Mouse (Mus musculus): Measurements from ENCODE around the gene Kpna4. TPM values are rescaled to one million over a fixed set of nuclear protein-coding genes. Genes with fewer than 3 reads are reported as not detected.
"Not testable (repeated sequence)": the region's sequence is repeated elsewhere in the genome, so short reads cannot be mapped to it uniquely, and the experiment has no call there.

Kpna4 gene
- polyA plus RNA-seq, 1 experiment from 2014 or later = 27.8 TPM

DNA sequence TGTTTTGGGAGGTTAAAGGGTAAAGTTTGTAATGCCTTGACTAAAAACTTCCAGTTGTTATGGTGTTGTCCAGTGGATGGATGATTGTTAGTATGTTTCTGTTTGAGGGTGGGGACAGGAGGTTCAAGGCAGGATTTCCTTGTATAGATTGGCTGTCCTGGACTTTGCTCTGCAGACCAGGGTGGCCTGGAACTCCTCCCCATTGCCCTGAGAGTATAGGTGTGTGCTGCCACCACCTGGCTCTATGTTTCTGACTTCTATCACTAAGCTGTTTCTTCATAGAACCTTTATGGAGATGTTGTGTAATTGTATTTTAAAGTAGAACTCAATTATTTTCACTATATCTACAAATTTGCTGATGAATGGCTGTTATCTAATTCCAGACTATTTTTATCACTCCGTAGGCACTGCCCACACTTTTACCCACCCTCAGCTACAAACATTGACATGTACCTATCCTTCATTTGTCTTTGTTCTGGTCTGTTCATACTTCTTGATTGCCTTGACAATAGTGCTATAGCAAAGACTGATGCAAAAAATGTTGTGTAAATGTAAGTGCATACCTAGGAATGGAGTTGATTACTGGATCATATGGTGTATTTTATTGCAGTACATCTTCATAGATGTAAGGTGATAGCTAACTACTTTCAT lies 100.7 kb downstream of the Kpna4 start:
- Histone ChIP-seq H3K4me3 (ENCODE audit: low read length) (no peak overlapping the region), H3K9me3 (ENCODE audit: low read length) (no peaks in the 10 kb centered on the region), H3K27ac (ENCODE audit: low read length) (no peak overlapping the region), H3K4me2 (replicated peaks; ENCODE audit: low read depth, low read length) (no peak overlapping the region), H3K36me3 (ENCODE audit: insufficient read depth, low read length) (peaks cover 48% of the 10 kb centered on the region), H3K9ac (replicated peaks; ENCODE audit: low read length) (no peak overlapping the region), H3K27me3 (ENCODE audit: insufficient read depth, low read length) (no peaks in the 10 kb centered on the region), H3K4me1 (ENCODE audit: insufficient read depth, low read length) (no peaks in the 10 kb centered on the region)
- 100% methylated on average over 1 of the region's 1 CpGs for WGBS
- ATAC-seq (ENCODE audit: low FRiP score, low TSS enrichment) = no peak

DNA sequence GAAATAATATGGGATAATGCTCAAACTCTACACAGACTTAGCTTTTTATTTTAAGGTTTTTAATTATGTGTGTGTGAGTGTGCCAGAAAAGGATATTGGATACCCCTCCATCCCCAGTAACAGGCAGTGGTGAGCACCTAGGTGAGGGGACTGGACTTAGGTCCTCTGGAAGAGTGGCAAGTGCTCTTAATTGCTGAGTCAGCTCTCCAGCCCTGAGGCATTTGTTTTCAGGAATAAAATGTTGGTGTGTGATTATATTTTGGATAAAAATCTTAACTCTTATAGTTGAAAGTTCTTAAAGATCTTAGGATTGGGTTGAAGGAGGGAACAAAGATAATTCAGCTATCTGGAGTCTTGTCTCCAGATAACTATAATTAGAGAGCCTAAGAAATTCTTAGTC lies 106.1 kb downstream of the Kpna4 start:
- Histone ChIP-seq H3K36me3 (ENCODE audit: insufficient read depth, low read length) (peaks cover 39% of the 10 kb centered on the region), H3K9ac (replicated peaks; ENCODE audit: low read length) (no peak overlapping the region), H3K4me2 (replicated peaks; ENCODE audit: low read depth, low read length) (no peak overlapping the region), H3K4me1 (ENCODE audit: insufficient read depth, low read length) (no peaks in the 10 kb centered on the region), H3K4me3 (ENCODE audit: low read length) (no peak overlapping the region), H3K27me3 (ENCODE audit: insufficient read depth, low read length) (no peaks in the 10 kb centered on the region), H3K27ac (ENCODE audit: low read length) (no peak overlapping the region), H3K9me3 (ENCODE audit: low read length) (no peaks in the 10 kb centered on the region)
- ATAC-seq (ENCODE audit: low FRiP score, low TSS enrichment) = no peak

- no peak overlapping the region for H3K4me3 ChIP-seq (ENCODE audit: low read length)
- peaks cover 35% of the 10 kb centered on the region for H3K36me3 ChIP-seq (ENCODE audit: insufficient read depth, low read length)
Observed at GRCm38 (mm10) chr3:69020285-69020684, 106.6 kb downstream of the Kpna4 start.

GRCm38 (mm10) chr3:69018635-69019034 lies 108.3 kb downstream of the Kpna4 start:
- H3K4me1 ChIP-seq (ENCODE audit: insufficient read depth, low read length); H3K9me3 ChIP-seq (ENCODE audit: low read length); H3K4me3 ChIP-seq (ENCODE audit: low read length); H3K4me2 ChIP-seq (replicated peaks; ENCODE audit: low read depth, low read length); H3K27me3 ChIP-seq (ENCODE audit: insufficient read depth, low read length); H3K27ac ChIP-seq (ENCODE audit: low read length); H3K9ac ChIP-seq (replicated peaks; ENCODE audit: low read length); ATAC-seq (ENCODE audit: low FRiP score, low TSS enrichment): not testable (repeated sequence)
- 98% methylated on average over 2 of the region's 2 CpGs for WGBS
- peaks cover 32% of the 10 kb centered on the region for H3K36me3 ChIP-seq (ENCODE audit: insufficient read depth, low read length)

More at GRCm38 (mm10) chr3:69020285-69020684, 106.6 kb downstream of the Kpna4 start:
- Histone ChIP-seq H3K9ac (replicated peaks; ENCODE audit: low read length) (no peak overlapping the region), H3K27me3 (ENCODE audit: insufficient read depth, low read length) (no peaks in the 10 kb centered on the region), H3K4me1 (ENCODE audit: insufficient read depth, low read length) (no peaks in the 10 kb centered on the region), H3K9me3 (ENCODE audit: low read length) (no peaks in the 10 kb centered on the region), H3K4me2 (replicated peaks; ENCODE audit: low read depth, low read length) (no peak overlapping the region), H3K27ac (ENCODE audit: low read length) (no peak overlapping the region)
- ATAC-seq (ENCODE audit: low FRiP score, low TSS enrichment) = no peak
- 92% methylated on average over 2 of the region's 2 CpGs for WGBS

DNA sequence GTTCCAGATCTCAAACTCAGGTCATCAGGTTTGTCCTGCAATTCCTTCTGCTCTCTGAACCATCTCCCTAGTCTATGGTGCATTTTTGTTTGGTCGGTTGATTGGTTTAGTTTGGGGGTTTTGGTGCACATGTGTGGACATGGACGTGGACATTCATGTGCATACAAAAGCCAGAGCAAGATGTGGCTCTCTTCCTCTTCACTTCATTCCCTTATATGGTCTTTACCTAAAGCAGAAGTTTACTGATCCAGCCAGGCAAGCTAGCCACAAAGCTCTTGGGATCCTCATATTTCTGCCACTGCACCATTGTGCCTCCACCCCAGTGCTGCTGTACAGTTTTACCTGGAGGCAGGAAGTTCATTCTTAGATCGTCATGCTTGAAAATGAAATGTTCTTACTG lies 109.7 kb downstream of the Kpna4 start:
- Histone ChIP-seq H3K27ac (ENCODE audit: low read length) (no peak overlapping the region), H3K36me3 (ENCODE audit: insufficient read depth, low read length) (peaks cover 28% of the 10 kb centered on the region), H3K9me3 (ENCODE audit: low read length) (no peaks in the 10 kb centered on the region), H3K4me3 (ENCODE audit: low read length) (no peak overlapping the region), H3K4me1 (ENCODE audit: insufficient read depth, low read length) (no peaks in the 10 kb centered on the region), H3K4me2 (replicated peaks; ENCODE audit: low read depth, low read length) (no peak overlapping the region), H3K9ac (replicated peaks; ENCODE audit: low read length) (no peak overlapping the region), H3K27me3 (ENCODE audit: insufficient read depth, low read length) (no peaks in the 10 kb centered on the region)
- no peak for ATAC-seq (ENCODE audit: low FRiP score, low TSS enrichment)
- 85% methylated on average over 3 of the region's 3 CpGs for WGBS

Other genes starting within 250 kb of the Kpna4 start
- 18.8 and 20.1 TPM in 2 replicates for gene Ift80, start 122.5 kb downstream of the Kpna4 start, polyA plus RNA-seq (2015; fragmentation: Nextera tagmentation; extraction: Ambion mirVana)
- gene Smc4, start 122.4 kb downstream of the Kpna4 start, polyA plus RNA-seq (2015; fragmentation: Nextera tagmentation; extraction: Ambion mirVana) = 153 and 173 TPM in 2 replicates
- 115 and 129 TPM in 2 replicates for gene Trim59, start 82.4 kb downstream of the Kpna4 start, polyA plus RNA-seq (2015; fragmentation: Nextera tagmentation; extraction: Ambion mirVana)
- 0.21 and 0.30 TPM in 2 replicates for gene Arl14, start 95.3 kb upstream of the Kpna4 start, polyA plus RNA-seq (2015; fragmentation: Nextera tagmentation; extraction: Ambion mirVana)
- 5.7 and 6.0 TPM in 2 replicates for gene Ppm1l, start 189.7 kb upstream of the Kpna4 start, polyA plus RNA-seq (2015; fragmentation: Nextera tagmentation; extraction: Ambion mirVana)

Data from kidney, embryonic 16.5 days (tissue).